Mouse (Mus musculus): ENCODE measurements around the gene Tspan10. TPM values are rescaled to one million over a fixed set of nuclear protein-coding genes. Genes with fewer than 3 reads are reported as not detected.

Gene Tspan10
- polyA plus RNA-seq, 3 experiments from 2014 or later = 0.28 TPM; not detected in 2

GRCm38 (mm10) chr11:120455413-120455812 is 13.0 kb downstream of the Tspan10 start:
- ATAC-seq = no peak

- no peak for ATAC-seq
Observed at GRCm38 (mm10) chr11:120457370-120457769, 14.9 kb downstream of the Tspan10 start.

GRCm38 (mm10) chr11:120457772-120458751 is 15.6 kb downstream of the Tspan10 start, which contains the start of the genes Oxld1 and Ccdc137:
Gene Oxld1 (minus strand): TSS chr11:120458068.
Gene Ccdc137 (plus strand): TSS chr11:120458115.
- peak; percentile 99 for ATAC-seq

GRCm38 (mm10) chr11:120458847-120459597 is 16.6 kb downstream of the Tspan10 start:
- ATAC-seq = no peak

- ATAC-seq = no peak
Observed at GRCm38 (mm10) chr11:120463536-120463935, 21.1 kb downstream of the Tspan10 start.

GRCm38 (mm10) chr11:120464365-120464764 is 21.9 kb downstream of the Tspan10 start:
- ATAC-seq = no peak

- no peak for ATAC-seq
Observed at GRCm38 (mm10) chr11:120465521-120465920, 23.1 kb downstream of the Tspan10 start.

- peak; percentile 100 for ATAC-seq
Observed at GRCm38 (mm10) chr11:120467051-120467735, 24.7 kb downstream of the Tspan10 start, which contains the start of gene Arl16. Gene Arl16 (minus strand): TSS chr11:120467607.

- no peak for ATAC-seq
Observed at GRCm38 (mm10) chr11:120467736-120468092, 25.3 kb downstream of the Tspan10 start.

GRCm38 (mm10) chr11:120472052-120472451 is 29.6 kb downstream of the Tspan10 start:
- ATAC-seq = no peak

- ATAC-seq = no peak
Observed at GRCm38 (mm10) chr11:120483448-120483934, 41.0 kb downstream of the Tspan10 start.

GRCm38 (mm10) chr11:120484265-120484981 is 42.0 kb downstream of the Tspan10 start, which contains the start of gene Mrpl12:
Gene Mrpl12 (plus strand): TSS chr11:120484613.
- ATAC-seq = peak; percentile 94

GRCm38 (mm10) chr11:120485251-120485650 is 42.8 kb downstream of the Tspan10 start:
- ATAC-seq = no peak

- ATAC-seq = no peak
Observed at GRCm38 (mm10) chr11:120488516-120488915, 46.1 kb downstream of the Tspan10 start.

GRCm38 (mm10) chr11:120489054-120489761 is 46.8 kb downstream of the Tspan10 start:
- peak; percentile 30 for ATAC-seq

GRCm38 (mm10) chr11:120490291-120491046 is 48.0 kb downstream of the Tspan10 start:
- no peak for ATAC-seq

- ATAC-seq = peak; percentile 63
Observed at GRCm38 (mm10) chr11:120491317-120492023, 49.0 kb downstream of the Tspan10 start, which contains the start of gene Slc25a10. Gene Slc25a10 (plus strand): TSS chr11:120491840.

- peak; percentile 49 for ATAC-seq
Observed at GRCm38 (mm10) chr11:120492024-120492877, 49.8 kb downstream of the Tspan10 start.

All from inflammation-experienced regulatory T-cells, adult 6 months (primary cell).